Mouse (Mus musculus): ENCODE results near the gene Rbpms2.

GRCm38 (mm10) chr9:65661493-65661892 lies 32.0 kb downstream of the Rbpms2 start:
- TF ChIP-seq CTCF (IDR thresholded peaks at IDR 0.05; ENCODE audit: extremely low read depth, insufficient read length, insufficient replicate concordance, low read depth, low read length) (no peak), POLR2A (IDR thresholded peaks at IDR 0.05; ENCODE audit: low read depth, low read length) (no peak)

All from small intestine, adult 2 months (tissue).